Comparison of ENCODE assay signal across 8 mouse cellular contexts in genomic region chr17:46711612-46712271, GRCm38 (mm10). TPM values are rescaled to one million over a fixed set of nuclear protein-coding genes. Genes with fewer than 3 reads are reported as not detected.
DNase-seq lines count a peak whose midpoint lies in the region; ATAC-seq and TF ChIP-seq lines count a peak whose summit lies in the region.

No protein-coding gene starts in this region.

- under 1% methylated on average over 74 of the region's 76 CpGs for WGBS in bone marrow, adult 2 months
- WGBS in intestine, embryonic 15.5 days, result under 1% methylated on average over 76 of the region's 76 CpGs
- WGBS in liver, embryonic 13.5 days (ENCODE audit: insufficient replicate concordance), result under 1% methylated on average over 66 of the region's 76 CpGs
- under 1% methylated on average over 69 of the region's 76 CpGs for WGBS in neural tube, embryonic 14.5 days

- H3K27ac ChIP-seq in bone marrow, adult 2 months (ENCODE audit: control insufficient read depth, insufficient read depth, low read depth, low read length, poor library complexity), result peak overlapping the region; percentile 88
- H3K27ac ChIP-seq in gastrocnemius, adult 2 months, result peak overlapping the region; percentile 93
- peak overlapping the region; percentile 70 for H3K27ac ChIP-seq in intestine, embryonic 15.5 days
- peak overlapping the region; percentile 82 for H3K27ac ChIP-seq in liver, embryonic 13.5 days
- H3K27ac ChIP-seq in neural tube, embryonic 14.5 days (ENCODE audit: low read depth, low read length), result peak overlapping the region; percentile 52; the same call in 1 of the 2 replicates

- H3K27me3 ChIP-seq in intestine, embryonic 15.5 days (replicated peaks), result no peaks in the 10 kb centered on the region
- no peaks in the 10 kb centered on the region for H3K27me3 ChIP-seq in liver, embryonic 13.5 days
- no peaks in the 10 kb centered on the region; the same call in 1 of the 2 replicates for H3K27me3 ChIP-seq in neural tube, embryonic 14.5 days (ENCODE audit: control insufficient read depth, insufficient read depth, low read length)

- peak overlapping the region; percentile 89 for H3K4me2 ChIP-seq in intestine, embryonic 15.5 days (replicated peaks)
- H3K4me2 ChIP-seq in liver, embryonic 13.5 days, result peak overlapping the region; percentile 87
- peak overlapping the region; percentile 99 for H3K4me2 ChIP-seq in neural tube, embryonic 14.5 days (ENCODE audit: low read depth, low read length)

- H3K9me3 ChIP-seq in intestine, embryonic 15.5 days, result no peaks in the 10 kb centered on the region
- H3K9me3 ChIP-seq in liver, embryonic 13.5 days (replicated peaks), result no peaks in the 10 kb centered on the region
- H3K9me3 ChIP-seq in neural tube, embryonic 14.5 days (ENCODE audit: control insufficient read depth, low read length), result no peaks in the 10 kb centered on the region

- peak overlapping the region; percentile 89 for H3K9ac ChIP-seq in intestine, embryonic 15.5 days
- peak overlapping the region; percentile 97 for H3K9ac ChIP-seq in liver, embryonic 13.5 days
- H3K9ac ChIP-seq in neural tube, embryonic 14.5 days (replicated peaks; ENCODE audit: low read depth, low read length), result peak overlapping the region; percentile 81

- peaks cover 11% of the 10 kb centered on the region; the same call in 1 of the 2 replicates for H3K36me3 ChIP-seq in intestine, embryonic 15.5 days
- peaks cover 31% of the 10 kb centered on the region for H3K36me3 ChIP-seq in liver, embryonic 13.5 days
- H3K36me3 ChIP-seq in neural tube, embryonic 14.5 days (ENCODE audit: control insufficient read depth, insufficient read depth, low read length), result peaks cover 5% of the 10 kb centered on the region; the same call in 1 of the 2 replicates

- no peaks in the 10 kb centered on the region for H3K4me1 ChIP-seq in bone marrow, adult 2 months (ENCODE audit: control insufficient read depth, insufficient read depth, low read length)
- peaks cover 13% of the 10 kb centered on the region for H3K4me1 ChIP-seq in intestine, embryonic 15.5 days (replicated peaks)
- peaks cover 29% of the 10 kb centered on the region for H3K4me1 ChIP-seq in liver, embryonic 13.5 days (replicated peaks)
- peaks cover 13% of the 10 kb centered on the region; the same call in 1 of the 2 replicates for H3K4me1 ChIP-seq in neural tube, embryonic 14.5 days (ENCODE audit: control insufficient read depth, insufficient read depth, low read length)

- peak; percentile 5; the same call in 1 of the 2 replicates for TF ChIP-seq POLR2A in bone marrow, adult 2 months (IDR thresholded peaks at IDR 0.05; ENCODE audit: borderline replicate concordance, control insufficient read depth, low read depth, low read length)

- intact Hi-C loops in left cerebral cortex, postnatal 10 days (cut with DNase I), result no loop called here
- intact Hi-C loops in gastrocnemius, adult 2 months (cut with DNase I), result loop anchor here (2.0 kb wide), 1 partner anchor 67 kb away; no protein-coding TSS in a partner anchor

- H3K4me3 ChIP-seq in bone marrow, adult 2 months (replicated peaks; ENCODE audit: control insufficient read depth, low read depth, low read length), result peak overlapping the region; percentile 99
- H3K4me3 ChIP-seq in gastrocnemius, adult 2 months, result peak overlapping the region; percentile 91
- peak overlapping the region; percentile 99 for H3K4me3 ChIP-seq in intestine, embryonic 15.5 days (replicated peaks)
- peak overlapping the region; percentile 99 for H3K4me3 ChIP-seq in liver, embryonic 13.5 days (replicated peaks)
- peak overlapping the region; percentile 97 for H3K4me3 ChIP-seq in neural tube, embryonic 14.5 days (ENCODE audit: low read depth, low read length)

- TF ChIP-seq CTCF in bone marrow, adult 2 months (IDR thresholded peaks at IDR 0.05; ENCODE audit: control insufficient read depth, insufficient read depth, low read length), result no peak
- TF ChIP-seq CTCF in gastrocnemius, adult 2 months (IDR thresholded peaks at IDR 0.05), result no peak

- peak; percentile 64 for ATAC-seq in intestine, embryonic 15.5 days
- ATAC-seq in liver, embryonic 13.5 days (ENCODE audit: low read depth), result peak; percentile 69
- ATAC-seq in neural tube, embryonic 14.5 days (ENCODE audit: low read depth), result peak; percentile 32; the same call in 1 of the 2 replicates

- DNase-seq in left cerebral cortex, postnatal 10 days (ENCODE audit: extremely low spot score in 1 of 2, low spot score in 2 of 2), result peak; percentile 27 to 71
- no peak for DNase-seq in left cerebral cortex, adult 11 months (ENCODE audit: low spot score)
- DNase-seq in gastrocnemius, adult 2 months, result peak; percentile 73
- DNase-seq in liver, embryonic 13.5 days, result peak; percentile 18
- no peak for DNase-seq in embryo, embryonic 11 days

RNA-seq across cellular contexts. Expression of gene Pex6, which starts 0.5 kb away (rescaled TPM):
- 10 to 100 TPM; 28.9 to 29.4 TPM for total RNA-seq in left cerebral cortex, postnatal 10 days (2021)
- 22.6 and 28.8 TPM in 2 replicates for polyA plus RNA-seq in bone marrow, adult 2 months (2011; ENCODE audit: insufficient read depth, insufficient read length, low replicate concordance, missing spikeins)
- total RNA-seq in gastrocnemius, adult 2 months (2021), result 10 to 100 TPM; 13.4 to 21.8 TPM
- polyA plus RNA-seq in intestine, embryonic 15.5 days (2015; fragmentation: Nextera tagmentation; extraction: Ambion mirVana), result 22.6 and 24.8 TPM in 2 replicates
- polyA plus RNA-seq in liver, embryonic 13.5 days (2015; fragmentation: Nextera tagmentation; extraction: Ambion mirVana), result 8.5 and 9.4 TPM in 2 replicates
- 18.2 and 22.1 TPM in 2 replicates for polyA plus RNA-seq in neural tube, embryonic 14.5 days (2014; fragmentation: Nextera tagmentation; extraction: Ambion mirVana)

RNA-seq across cellular contexts. Expression of gene Ppp2r5d, which starts 6.8 kb away (rescaled TPM):
- 10 to 100 TPM; 96.4 to 98.5 TPM for total RNA-seq in left cerebral cortex, postnatal 10 days (2021)
- 23.7 and 47.1 TPM in 2 replicates for polyA plus RNA-seq in bone marrow, adult 2 months (2011; ENCODE audit: insufficient read depth, insufficient read length, low replicate concordance, missing spikeins)
- total RNA-seq in gastrocnemius, adult 2 months (2021), result 10 to 100 TPM; 30.0 to 33.1 TPM
- 71.8 and 79.9 TPM in 2 replicates for polyA plus RNA-seq in intestine, embryonic 15.5 days (2015; fragmentation: Nextera tagmentation; extraction: Ambion mirVana)
- polyA plus RNA-seq in liver, embryonic 13.5 days (2015; fragmentation: Nextera tagmentation; extraction: Ambion mirVana), result 31.2 and 36.0 TPM in 2 replicates
- 69.9 and 83.9 TPM in 2 replicates for polyA plus RNA-seq in neural tube, embryonic 14.5 days (2014; fragmentation: Nextera tagmentation; extraction: Ambion mirVana)

RNA-seq across cellular contexts. Expression of gene Gnmt, which starts 17.2 kb away (rescaled TPM):
- total RNA-seq in left cerebral cortex, postnatal 10 days (2021), result under 1 TPM in 1 of 2 experiments, not detected in 1; 0.69 TPM
- polyA plus RNA-seq in bone marrow, adult 2 months (2011; ENCODE audit: insufficient read depth, insufficient read length, low replicate concordance, missing spikeins), result 2.9 and 3.0 TPM in 2 replicates
- 1 to 10 TPM; 1.7 to 4.8 TPM for total RNA-seq in gastrocnemius, adult 2 months (2021)
- 3.2 and 9.0 TPM in 2 replicates for polyA plus RNA-seq in intestine, embryonic 15.5 days (2015; fragmentation: Nextera tagmentation; extraction: Ambion mirVana)
- 11.0 and 11.7 TPM in 2 replicates for polyA plus RNA-seq in liver, embryonic 13.5 days (2015; fragmentation: Nextera tagmentation; extraction: Ambion mirVana)
- 2.1 TPM in 2 replicates for polyA plus RNA-seq in neural tube, embryonic 14.5 days (2014; fragmentation: Nextera tagmentation; extraction: Ambion mirVana)

RNA-seq across cellular contexts. Expression of gene Klhdc3, which starts 31.0 kb away (rescaled TPM):
- 100 to 1,000 TPM; 175 to 180 TPM for total RNA-seq in left cerebral cortex, postnatal 10 days (2021)
- polyA plus RNA-seq in bone marrow, adult 2 months (2011; ENCODE audit: insufficient read depth, insufficient read length, low replicate concordance, missing spikeins), result 37.6 and 41.7 TPM in 2 replicates
- total RNA-seq in gastrocnemius, adult 2 months (2021), result 100 to 1,000 TPM in 1 of 2 experiments, 10 to 100 TPM in 1; 83.0 to 108 TPM
- 104 and 107 TPM in 2 replicates for polyA plus RNA-seq in intestine, embryonic 15.5 days (2015; fragmentation: Nextera tagmentation; extraction: Ambion mirVana)
- polyA plus RNA-seq in liver, embryonic 13.5 days (2015; fragmentation: Nextera tagmentation; extraction: Ambion mirVana), result 73.1 and 75.6 TPM in 2 replicates
- polyA plus RNA-seq in neural tube, embryonic 14.5 days (2014; fragmentation: Nextera tagmentation; extraction: Ambion mirVana), result 151 and 161 TPM in 2 replicates

RNA-seq across cellular contexts. Expression of gene Mea1, which starts 33.1 kb away (rescaled TPM):
- total RNA-seq in left cerebral cortex, postnatal 10 days (2021), result 100 to 1,000 TPM; 124 to 130 TPM
- polyA plus RNA-seq in bone marrow, adult 2 months (2011; ENCODE audit: insufficient read depth, insufficient read length, low replicate concordance, missing spikeins), result 31.5 and 53.0 TPM in 2 replicates
- 10 to 100 TPM; 34.6 to 49.1 TPM for total RNA-seq in gastrocnemius, adult 2 months (2021)
- polyA plus RNA-seq in intestine, embryonic 15.5 days (2015; fragmentation: Nextera tagmentation; extraction: Ambion mirVana), result 133 and 151 TPM in 2 replicates
- polyA plus RNA-seq in liver, embryonic 13.5 days (2015; fragmentation: Nextera tagmentation; extraction: Ambion mirVana), result 65.2 and 67.8 TPM in 2 replicates
- polyA plus RNA-seq in neural tube, embryonic 14.5 days (2014; fragmentation: Nextera tagmentation; extraction: Ambion mirVana), result 263 and 301 TPM in 2 replicates

Comparison
In these comparisons a context has a peak if more than half of its experiments do, and no peak if none do; other contexts are left out.
1. DNase-seq: peak in left cerebral cortex, postnatal 10 days (2 of 2), gastrocnemius, adult 2 months (single experiment) and liver, embryonic 13.5 days (single experiment); none in left cerebral cortex, adult 11 months (single experiment) and embryo, embryonic 11 days (single experiment).
2. Peak in every context shown above with its lines, with median percentiles within 50 percentile points of each other: H3K27ac ChIP-seq, H3K4me3 ChIP-seq, ATAC-seq, H3K4me2 ChIP-seq and H3K9ac ChIP-seq.